Mouse (Mus musculus) MEL (cell line): ENCODE measurements around the gene Pom121. TPM values are rescaled to one million over a fixed set of nuclear protein-coding genes. Genes with fewer than 3 reads are reported as not detected.

ENCODE experiments used
- DNase-seq: peaks from one replicate; pipeline ENCODE4 v3.0.0; 2011; ENCODE audit warnings: low read depth, low spot score
- H3K27ac ChIP-seq: 2 replicates; pipeline ENCODE4 v1.5.1; 2012; ENCODE audit warnings: low read depth, mild to moderate bottlenecking, control low read depth, low read length, moderate library complexity; ENCODE audit not compliant: control insufficient read depth
- H3K27me3 ChIP-seq, 2 experiments: fragments of 150-350 bp in 1 of 2; sonication (generic) in 1 of 2; 2 replicates each; pipeline ENCODE4 v1.6.1; 2012; ENCODE audit warnings: low read length in 2 of 2, mild to moderate bottlenecking in 2 of 2, improper control_type of control experiment in 1 of 2, moderate library complexity in 1 of 2; ENCODE audit not compliant: insufficient read depth in 2 of 2, control insufficient read depth in 1 of 2
- H3K36me3 ChIP-seq, 2 experiments: 2 replicates each; pipeline ENCODE4 v1.6.1; 2012 to 2014; ENCODE audit warnings: low read length in 2 of 2, improper control_type of control experiment in 1 of 2, inconsistent platforms in 1 of 2, mild to moderate bottlenecking in 1 of 2; ENCODE audit not compliant: insufficient read depth in 2 of 2, control insufficient read depth in 1 of 2
- H3K4me1 ChIP-seq, 2 experiments: fragments of 150-350 bp in 1 of 2; sonication (generic) in 1 of 2; 2 replicates each; pipeline ENCODE4 v1.6.1; 2012; ENCODE audit warnings: low read length in 2 of 2, improper control_type of control experiment in 1 of 2, mild to moderate bottlenecking in 1 of 2; ENCODE audit not compliant: insufficient read depth in 2 of 2, control insufficient read depth in 1 of 2
- H3K4me3 ChIP-seq, 2 experiments: fragments of 150-350 bp in 1 of 2; sonication (generic) in 1 of 2; 2 replicates each; pipeline ENCODE4 v1.5.1; 2012; ENCODE audit warnings: low read depth in 2 of 2, low read length in 2 of 2, mild to moderate bottlenecking in 2 of 2, moderate library complexity in 2 of 2, control low read depth in 1 of 2, improper control_type of control experiment in 1 of 2; ENCODE audit not compliant: control insufficient read depth in 1 of 2, insufficient read depth in 1 of 2
- H3K79me2 ChIP-seq: 2 replicates; pipeline ENCODE4 v1.6.1; 2012; ENCODE audit warnings: mild to moderate bottlenecking, low read length, moderate library complexity; ENCODE audit not compliant: control insufficient read depth, poor library complexity, insufficient read depth
- H3K9ac ChIP-seq: 2 replicates; pipeline ENCODE4 v1.6.1; 2012; ENCODE audit warnings: low read depth, mild to moderate bottlenecking, control low read depth, low read length, moderate library complexity; ENCODE audit not compliant: control insufficient read depth, poor library complexity, severe bottlenecking
- H3K9me3 ChIP-seq: fragments of 150-350 bp; sonication (generic); replicated peaks from 2 replicates; pipeline ENCODE4 v1.6.1; 2012; ENCODE audit warnings: mild to moderate bottlenecking, low read length, improper control_type of control experiment, moderate library complexity; ENCODE audit not compliant: insufficient read depth
- BHLHE40 ChIP-seq: IDR thresholded peaks from 2 replicates; pipeline ENCODE4 v1.6.1; 2012; ENCODE audit warnings: low read depth, mild to moderate bottlenecking, inconsistent platforms, low read length, improper control_type of control experiment, borderline replicate concordance
- CHD1 ChIP-seq: IDR thresholded peaks from 2 replicates; pipeline ENCODE4 v1.6.1; 2012; ENCODE audit warnings: low read depth, mild to moderate bottlenecking, inconsistent platforms, low read length, improper control_type of control experiment
- CHD2 ChIP-seq: IDR thresholded peaks from 2 replicates; pipeline ENCODE4 v1.6.1; 2011; ENCODE audit warnings: low read length, improper control_type of control experiment
- CTCF ChIP-seq, 3 experiments: IDR thresholded peaks in 2 of 3; conservative IDR thresholded peaks in 1 of 3; 2 replicates each; pipeline ENCODE4 v1.5.1; 2011 to 2012; ENCODE audit warnings: low read length in 3 of 3, low read depth in 2 of 3, mild to moderate bottlenecking in 2 of 3, improper control_type of control experiment in 1 of 3, inconsistent platforms in 1 of 3, mixed read lengths in 1 of 3, moderate library complexity in 1 of 3; ENCODE audit not compliant: control insufficient read depth in 1 of 3, insufficient read depth in 1 of 3, poor library complexity in 1 of 3, severe bottlenecking in 1 of 3
- E2F4 ChIP-seq: IDR thresholded peaks from 2 replicates; pipeline ENCODE4 v1.6.1; 2011; ENCODE audit warnings: low read depth, low read length, improper control_type of control experiment, borderline replicate concordance
- ELF1 ChIP-seq: IDR thresholded peaks from 2 replicates; pipeline ENCODE4 v1.6.1; 2014; ENCODE audit warnings: low read depth, mild to moderate bottlenecking, inconsistent platforms, low read length, improper control_type of control experiment, moderate library complexity
- ETS1 ChIP-seq: IDR thresholded peaks from 2 replicates; pipeline ENCODE4 v1.6.1; 2012; ENCODE audit warnings: low read depth, mild to moderate bottlenecking, inconsistent platforms, low read length, improper control_type of control experiment, moderate library complexity
- GABPA ChIP-seq: IDR thresholded peaks from 2 replicates; pipeline ENCODE4 v1.6.1; 2012; ENCODE audit warnings: low read depth, mild to moderate bottlenecking, inconsistent platforms, low read length, improper control_type of control experiment, moderate library complexity
- GATA1 ChIP-seq: IDR thresholded peaks from 2 replicates; pipeline ENCODE4 v1.6.1; 2011; ENCODE audit warnings: low read depth, low read length, improper control_type of control experiment
- JUND ChIP-seq: IDR thresholded peaks from 2 replicates; pipeline ENCODE4 v1.6.1; 2011; ENCODE audit warnings: low read depth, mild to moderate bottlenecking, improper control_type of control experiment, low read length
- MAFK ChIP-seq: IDR thresholded peaks from 2 replicates; pipeline ENCODE4 v1.6.1; 2011; ENCODE audit warnings: low read depth, mild to moderate bottlenecking, low read length, improper control_type of control experiment, borderline replicate concordance
- MAX ChIP-seq: IDR thresholded peaks from 2 replicates; pipeline ENCODE4 v1.6.1; 2011; ENCODE audit warnings: low read length, improper control_type of control experiment
- MAZ ChIP-seq: IDR thresholded peaks from 2 replicates; pipeline ENCODE4 v1.6.1; 2012; ENCODE audit warnings: low read depth, mild to moderate bottlenecking, inconsistent platforms, low read length, improper control_type of control experiment
- MEF2A ChIP-seq: IDR thresholded peaks from 2 replicates; pipeline ENCODE4 v1.6.1; 2014; ENCODE audit warnings: low read depth, mild to moderate bottlenecking, inconsistent platforms, low read length, improper control_type of control experiment; ENCODE audit not compliant: poor library complexity, insufficient replicate concordance, severe bottlenecking; ENCODE audit errors: extremely low read depth
- MXI1 ChIP-seq: IDR thresholded peaks from 2 replicates; pipeline ENCODE4 v1.6.1; 2011; ENCODE audit warnings: mild to moderate bottlenecking, low read depth, low read length, improper control_type of control experiment
- MYB ChIP-seq: IDR thresholded peaks from 2 replicates; pipeline ENCODE4 v1.6.1; 2011; ENCODE audit warnings: mild to moderate bottlenecking, low read depth, low read length, improper control_type of control experiment
- MYC ChIP-seq: IDR thresholded peaks from 2 replicates; pipeline ENCODE4 v1.6.1; 2011; ENCODE audit warnings: low read depth, mild to moderate bottlenecking, low read length, improper control_type of control experiment, moderate library complexity
- NELFE ChIP-seq: IDR thresholded peaks from 2 replicates; pipeline ENCODE4 v1.6.1; 2011; ENCODE audit warnings: low read depth, low read length, improper control_type of control experiment
- NRF1 ChIP-seq: IDR thresholded peaks from 2 replicates; pipeline ENCODE4 v1.6.1; 2014; ENCODE audit warnings: low read depth, mild to moderate bottlenecking, inconsistent platforms, low read length, improper control_type of control experiment, moderate library complexity; ENCODE audit not compliant: poor library complexity, insufficient read depth, severe bottlenecking
- POLR2A ChIP-seq, 2 experiments: IDR thresholded peaks; 2 replicates each; pipeline ENCODE4 v1.6.1; 2011 to 2012; ENCODE audit warnings: low read length in 2 of 2, mild to moderate bottlenecking in 2 of 2, control low read depth in 1 of 2, improper control_type of control experiment in 1 of 2, low read depth in 1 of 2, moderate library complexity in 1 of 2; ENCODE audit not compliant: control insufficient read depth in 1 of 2, insufficient read depth in 1 of 2, poor library complexity in 1 of 2
- POLR2AphosphoS2 ChIP-seq: IDR thresholded peaks from 2 replicates; pipeline ENCODE4 v1.6.1; 2011; ENCODE audit warnings: low read length, improper control_type of control experiment
- POLR2AphosphoS5 ChIP-seq: IDR thresholded peaks from 2 replicates; pipeline ENCODE4 v1.6.1; 2012; ENCODE audit warnings: low read depth, borderline replicate concordance, mild to moderate bottlenecking, inconsistent platforms, low read length, moderate library complexity, mixed read lengths
- RAD21 ChIP-seq: IDR thresholded peaks from 2 replicates; pipeline ENCODE4 v1.6.1; 2011; ENCODE audit warnings: mild to moderate bottlenecking, low read depth, low read length, improper control_type of control experiment
- SIN3A ChIP-seq: IDR thresholded peaks from 2 replicates; pipeline ENCODE4 v1.6.1; 2012; ENCODE audit warnings: low read length, improper control_type of control experiment, inconsistent platforms
- SMC3 ChIP-seq: IDR thresholded peaks from 2 replicates; pipeline ENCODE4 v1.6.1; 2011; ENCODE audit warnings: low read depth, low read length, improper control_type of control experiment
- TAL1 ChIP-seq: IDR thresholded peaks from 2 replicates; pipeline ENCODE4 v1.6.1; 2012; ENCODE audit warnings: mild to moderate bottlenecking, inconsistent platforms, low read length, moderate library complexity, mixed read lengths
- TBP ChIP-seq: IDR thresholded peaks from 2 replicates; pipeline ENCODE4 v1.8.0; 2011; ENCODE audit warnings: low read depth, low read length, improper control_type of control experiment
- TCF12 ChIP-seq: IDR thresholded peaks from 2 replicates; pipeline ENCODE4 v1.6.1; 2014; ENCODE audit warnings: low read depth, mild to moderate bottlenecking, inconsistent platforms, low read length, improper control_type of control experiment, moderate library complexity
- UBTF ChIP-seq: IDR thresholded peaks from 2 replicates; pipeline ENCODE4 v1.6.1; 2012; ENCODE audit warnings: low read depth, mild to moderate bottlenecking, inconsistent platforms, low read length, improper control_type of control experiment, moderate library complexity, borderline replicate concordance; ENCODE audit not compliant: insufficient read depth
- USF2 ChIP-seq, 2 experiments: IDR thresholded peaks; 2 replicates each; pipeline ENCODE4 v1.6.1; 2011 to 2012; ENCODE audit warnings: improper control_type of control experiment in 2 of 2, low read length in 2 of 2, borderline replicate concordance in 1 of 2, inconsistent platforms in 1 of 2, low read depth in 1 of 2, mild to moderate bottlenecking in 1 of 2; ENCODE audit not compliant: insufficient read depth in 1 of 2
- ZC3H11A ChIP-seq: IDR thresholded peaks from 2 replicates; pipeline ENCODE4 v1.6.1; 2012; ENCODE audit warnings: low read depth, mild to moderate bottlenecking, inconsistent platforms, low read length, improper control_type of control experiment
- ZKSCAN1 ChIP-seq: IDR thresholded peaks from 2 replicates; pipeline ENCODE4 v1.6.1; 2012; ENCODE audit warnings: low read depth, mild to moderate bottlenecking, inconsistent platforms, low read length, improper control_type of control experiment, moderate library complexity
- ZMIZ1 ChIP-seq: IDR thresholded peaks from 2 replicates; pipeline ENCODE4 v1.6.1; 2012; ENCODE audit warnings: low read depth, mild to moderate bottlenecking, inconsistent platforms, low read length, improper control_type of control experiment, moderate library complexity
- ZNF384 ChIP-seq: IDR thresholded peaks from 2 replicates; pipeline ENCODE4 v1.6.1; 2012; ENCODE audit warnings: low read depth, mild to moderate bottlenecking, inconsistent platforms, low read length, improper control_type of control experiment
- polyA plus RNA-seq, 2 experiments: library from polyadenylated mRNA; stranded (reverse) in 1 of 2; unstranded in 1 of 2; fragments of >175 nt in 1 of 2; fragments of >200 nt in 1 of 2; gene quantifications; 2 replicates each; pipeline versions ENCODE4 v1.2.1 to v1.2.4; 2012; ENCODE audit warnings: low replicate concordance in 2 of 2, low read depth in 1 of 2; ENCODE audit not compliant: insufficient read length in 2 of 2, insufficient read depth in 1 of 2, missing spikeins in 1 of 2
- total RNA-seq: library from RNA; depleted of rRNA; stranded (reverse); fragments of 300-350 nt; gene quantifications from 2 replicates; pipeline ENCODE4 v1.2.3, GENCODE M21; 2012; rRNA removed

Pom121 gene
- total RNA-seq (10.2 and 12.4 TPM in 2 replicates), polyA plus RNA-seq (10 to 100 TPM; 51.8 to 81.1 TPM)

DNA sequence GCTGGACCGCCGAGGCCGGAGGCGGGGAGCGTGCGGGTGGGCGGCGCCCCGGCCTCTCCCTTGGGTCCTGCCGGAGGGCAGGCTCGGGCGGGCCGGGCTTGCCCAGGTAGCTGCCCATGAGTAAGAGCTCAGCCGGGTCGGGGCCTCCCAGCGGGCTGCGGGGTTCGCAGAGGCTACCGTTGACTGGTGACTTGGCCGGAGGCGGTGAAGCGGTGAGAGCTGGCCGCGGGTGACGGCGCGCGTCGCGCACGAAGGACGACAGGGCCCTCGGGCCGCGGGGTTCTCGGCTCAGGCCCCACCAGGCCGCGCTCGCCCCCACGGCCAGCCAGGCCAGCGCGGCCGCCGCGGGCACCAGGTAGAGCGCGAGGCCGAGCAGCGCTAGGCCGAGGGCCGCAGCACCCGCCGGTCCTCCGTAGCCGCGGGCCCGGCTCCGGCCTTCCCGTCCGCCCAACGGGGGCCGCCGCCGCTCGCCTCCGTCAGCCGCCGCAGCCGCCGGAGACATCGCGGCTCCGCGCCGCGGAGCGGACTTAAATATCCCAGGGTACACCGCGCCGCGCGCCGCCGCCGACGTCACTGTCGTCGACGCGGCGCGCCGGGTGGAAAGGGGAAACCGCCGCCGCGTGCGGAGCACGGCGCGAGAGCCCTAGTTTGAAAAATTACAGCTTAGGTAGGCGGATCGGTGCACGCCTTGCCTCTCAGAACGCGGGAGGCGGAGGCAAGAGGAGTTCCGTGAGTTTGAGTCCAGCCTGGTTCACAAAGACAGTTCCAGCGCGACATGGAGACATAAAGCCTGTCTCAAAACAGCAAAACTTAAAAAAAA lies at the start of gene Pom121:
Gene Pom121, minus strand, starts transcription at position 543 of the 820 bp plus-strand sequence.
- peak within 1 kb of the TSS; percentile 92 for H3K27ac ChIP-seq
- H3K4me1 ChIP-seq: peaks cover 6 to 18% of the 10 kb centered on the region in 2 experiments; a peak in 3 of 4 replicates
- peaks cover 31% of the 10 kb centered on the region for H3K79me2 ChIP-seq
- H3K9me3 ChIP-seq: no peaks in the 10 kb centered on the region
- H3K27me3 ChIP-seq: no peaks in the 10 kb centered on the region
- H3K4me3 ChIP-seq: peak within 1 kb of the TSS; percentile 94 to 99
- H3K36me3 ChIP-seq: peaks cover 13% of the 10 kb centered on the region in 2 experiments
- DNase-seq: peak; percentile 92
- H3K9ac ChIP-seq: peak within 1 kb of the TSS; percentile 92
- no peak for TF ChIP-seq CHD2
- TF ChIP-seq GATA1: no peak
- TF ChIP-seq MAX: peak; percentile 98
- TF ChIP-seq BHLHE40: 0 out of 2 replicates have a peak, but pooled peaks have one; percentile 58
- peak; percentile 68; the same call in 1 of the 2 replicates for TF ChIP-seq ELF1
- TF ChIP-seq JUND: no peak
- 0 out of 2 replicates have a peak, but pooled peaks have one; percentile 6 for TF ChIP-seq ZNF384
- TF ChIP-seq MAFK: no peak
- TF ChIP-seq CTCF (IDR thresholded peaks at IDR 0.05 in 2 of 3, conservative IDR thresholded peaks at IDR 0.05 in 1 of 3; ENCODE audit: control insufficient read depth in 1 of 3, insufficient read depth in 1 of 3, low read depth in 2 of 3, low read length in 3 of 3, poor library complexity in 1 of 3, severe bottlenecking in 1 of 3): no peak
- no peak for TF ChIP-seq POLR2AphosphoS5
- 0 out of 2 replicates have a peak, but pooled peaks have one; percentile 25 for TF ChIP-seq MYB
- peak; percentile 98 for TF ChIP-seq MYC
- TF ChIP-seq E2F4: peak; percentile 29; the same call in 1 of the 2 replicates
- TF ChIP-seq RAD21: no peak
- no peak; the same call in none of the 2 replicates for TF ChIP-seq TBP
- no peak for TF ChIP-seq ZKSCAN1
- peak; percentile 99 for TF ChIP-seq MXI1
- 0 out of 2 replicates have a peak, but pooled peaks have one; percentile 38 for TF ChIP-seq MAZ
- TF ChIP-seq TAL1: no peak
- TF ChIP-seq SMC3: no peak
- TF ChIP-seq MEF2A: no peak
- TF ChIP-seq CHD1: no peak
- TF ChIP-seq POLR2A (IDR thresholded peaks at IDR 0.05; ENCODE audit: control insufficient read depth in 1 of 2, insufficient read depth in 1 of 2, low read depth in 1 of 2, low read length in 2 of 2, poor library complexity in 1 of 2): peak; percentile 92 to 93
- peak; percentile 92 for TF ChIP-seq NELFE
- TF ChIP-seq ZC3H11A: no peak
- peak; percentile 96 for TF ChIP-seq SIN3A
- no peak for TF ChIP-seq NRF1
- no peak for TF ChIP-seq GABPA
- peak; percentile 76 for TF ChIP-seq POLR2AphosphoS2
- peak; percentile 51; the same call in 1 of the 2 replicates for TF ChIP-seq TCF12
- peak; percentile 49; the same call in 1 of the 2 replicates for TF ChIP-seq ETS1
- no peak for TF ChIP-seq USF2 (IDR thresholded peaks at IDR 0.05; ENCODE audit: borderline replicate concordance in 1 of 2, insufficient read depth in 1 of 2, low read depth in 1 of 2, low read length in 2 of 2)
- TF ChIP-seq ZMIZ1: peak; percentile 82; the same call in 1 of the 2 replicates
- no peak for TF ChIP-seq UBTF
